Mouse (Mus musculus): ENCODE data around the gene Itpkb.

GRCm38 (mm10) chr1:180290358-180290757 lies 39.9 kb upstream of the Itpkb start:
- TF ChIP-seq CTCF (IDR thresholded peaks at IDR 0.05; ENCODE audit: low read depth) (no peak), EP300 (optimal IDR thresholded peaks at IDR 0.05) (no peak)
